Mouse (Mus musculus) spleen, postnatal 10 days (tissue): ENCODE results near the gene Hist2h3b.
"Not testable (repeated sequence)": the region's sequence is repeated elsewhere in the genome, so short reads cannot be mapped to it uniquely, and the experiment has no call there.

Experiments
- DNase-seq, 2 experiments: peaks; one replicate each; pipeline ENCODE4 v3.0.0; 2021 to 2022; ENCODE audit warnings: low spot score in 2 of 2

The Hist2h3b gene

DNA sequence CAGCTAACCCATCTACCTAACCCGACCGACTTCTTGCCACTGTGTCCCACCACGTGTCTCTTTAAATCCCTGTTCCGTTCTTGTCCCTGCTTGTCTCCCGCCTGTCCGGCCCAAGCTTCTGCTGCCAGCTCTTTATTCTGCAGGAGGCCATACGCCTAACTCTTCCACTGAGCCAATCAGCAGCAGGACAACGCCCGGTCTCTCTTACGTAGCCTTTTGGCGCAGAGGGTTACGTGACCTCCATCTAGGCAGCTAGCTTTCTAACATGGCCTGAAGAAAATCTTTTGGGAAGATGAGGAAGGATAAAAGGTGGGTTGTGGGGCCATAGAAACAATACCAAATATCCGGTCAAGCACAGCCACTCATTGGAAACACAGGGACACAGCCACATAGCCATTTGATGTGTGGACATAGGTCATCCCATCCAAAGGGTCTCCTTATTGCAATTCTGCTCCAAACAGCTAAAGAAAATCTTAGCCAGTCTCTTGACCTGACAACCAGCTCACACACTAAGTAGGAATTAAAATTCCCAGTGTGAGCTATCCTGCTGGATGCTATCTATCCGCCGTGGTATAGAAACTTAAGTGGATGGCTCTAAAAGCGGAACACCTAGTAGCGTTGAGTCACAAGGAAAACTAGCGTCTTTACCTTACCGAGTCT, 6.1 kb upstream of the Hist2h3b start:
- peak; percentile 74 to 84 for DNase-seq

DNA sequence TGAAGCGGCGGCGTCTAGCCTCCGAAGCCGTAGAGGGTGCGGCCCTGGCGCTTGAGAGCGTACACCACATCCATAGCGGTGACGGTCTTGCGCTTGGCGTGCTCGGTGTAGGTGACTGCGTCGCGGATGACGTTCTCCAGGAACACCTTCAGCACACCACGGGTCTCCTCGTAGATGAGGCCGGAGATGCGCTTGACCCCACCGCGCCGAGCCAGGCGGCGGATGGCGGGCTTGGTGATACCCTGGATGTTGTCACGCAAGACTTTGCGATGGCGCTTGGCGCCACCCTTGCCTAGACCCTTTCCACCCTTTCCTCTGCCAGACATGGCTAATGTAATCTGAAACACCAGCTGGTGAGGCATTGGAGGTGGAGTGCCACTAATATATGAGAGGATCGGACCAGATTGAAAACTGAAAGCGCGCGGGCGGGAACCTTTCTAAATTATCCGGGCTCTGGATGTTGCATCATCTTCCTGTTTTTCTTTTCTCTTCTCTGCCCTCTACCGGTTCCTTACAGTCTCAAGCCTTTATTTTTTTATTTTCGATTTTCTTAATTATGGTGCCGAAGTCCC, 5.4 kb upstream of the Hist2h3b start, which contains the start of gene Hist2h4:
Hist2h4 (minus strand) TSS at position 333 of the 572 bp plus-strand sequence.
- DNase-seq: peak; percentile 96 to 99

DNA sequence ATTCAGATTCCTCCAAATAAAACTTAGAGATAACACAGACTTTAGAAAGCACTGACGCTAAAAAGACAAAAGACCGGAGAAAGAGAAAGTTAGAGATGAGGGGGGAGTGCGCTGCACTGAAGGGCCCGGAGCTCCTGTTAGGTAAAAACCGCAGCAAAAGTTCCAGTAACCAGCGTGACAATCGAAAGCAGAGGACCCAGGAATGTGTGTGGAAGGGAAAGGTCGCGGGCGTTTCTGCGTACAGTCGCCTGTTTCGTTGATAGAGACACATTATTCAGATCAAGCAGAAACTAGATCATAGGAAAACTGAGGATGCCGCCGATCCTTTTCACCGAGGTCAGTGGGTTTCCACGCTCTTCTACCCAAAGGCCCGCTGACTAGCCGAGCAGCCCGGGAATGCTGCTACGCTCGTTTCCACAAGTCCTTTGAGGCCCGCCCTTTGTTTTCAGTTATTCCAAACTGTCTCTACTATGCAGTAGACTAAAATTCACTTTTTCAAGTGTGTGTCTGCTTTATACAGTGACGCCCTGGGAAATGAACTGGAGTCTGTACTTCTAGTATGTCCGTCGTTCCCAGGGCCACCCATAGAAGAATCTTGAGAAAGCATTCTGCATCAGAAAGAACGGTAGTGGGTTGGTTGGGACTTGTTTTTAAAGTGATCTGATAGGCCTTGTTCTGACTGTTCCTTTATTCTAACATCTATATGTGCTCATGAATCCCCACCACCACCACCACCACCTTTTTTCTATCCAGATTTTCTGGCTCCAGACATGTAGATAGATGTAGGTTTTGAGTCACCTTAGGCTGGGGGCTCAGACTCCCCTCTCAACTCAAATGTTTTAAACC, 4.7 kb upstream of the Hist2h3b start:
- DNase-seq: peak; percentile 61 to 74

DNA sequence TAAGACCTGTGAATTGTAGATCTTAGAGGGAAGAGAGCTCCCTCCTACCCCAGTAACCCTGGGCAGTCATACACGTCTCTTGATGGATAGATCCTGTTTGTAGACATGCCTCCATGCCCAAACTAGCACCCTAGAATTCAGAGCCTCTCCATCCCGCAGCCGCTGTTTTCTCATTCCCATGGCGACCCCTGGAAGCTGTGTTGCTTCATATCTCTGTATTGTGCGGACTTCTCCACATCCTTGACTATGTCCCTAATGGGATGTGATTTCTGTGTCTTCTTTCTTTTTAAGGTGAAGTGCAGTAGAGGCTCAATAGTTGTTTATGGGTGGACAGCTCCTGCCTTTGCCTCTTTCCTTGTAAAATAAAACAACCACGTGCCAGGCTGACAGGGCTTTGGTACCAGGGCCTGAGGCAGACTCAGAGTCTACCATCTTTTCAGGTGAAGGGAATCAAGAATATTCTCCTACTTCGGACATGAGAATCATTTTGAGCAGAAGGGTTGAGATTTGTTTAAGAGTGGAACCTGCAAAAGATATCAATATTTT, 4.0 kb upstream of the Hist2h3b start:
- no peak for DNase-seq

DNA sequence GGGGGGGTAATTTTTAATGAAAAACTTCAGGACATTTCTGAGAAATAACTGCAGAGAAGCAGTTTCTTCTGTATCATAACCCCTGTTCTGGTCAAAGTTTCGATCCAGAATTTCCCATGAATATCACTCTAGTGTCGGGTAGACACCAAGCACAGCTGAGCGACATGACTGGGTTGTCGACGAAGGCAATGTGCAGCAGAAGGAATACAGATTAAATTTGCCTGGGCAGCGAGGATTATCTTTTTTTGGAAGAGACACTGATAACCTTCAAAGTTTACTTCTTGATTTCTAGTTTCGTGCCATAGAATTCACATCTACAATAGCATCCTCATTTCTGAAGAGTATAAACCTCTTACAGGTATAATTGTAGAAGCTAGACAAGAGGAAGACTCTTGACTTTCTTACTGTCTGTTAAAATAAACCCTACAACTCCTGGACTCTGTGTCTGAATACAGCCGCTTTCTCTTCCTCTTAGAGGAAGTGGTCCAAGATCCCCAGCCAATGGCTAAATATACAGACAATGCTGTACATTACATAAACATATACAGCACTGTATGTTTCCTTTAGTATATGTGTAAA, 2.2 kb upstream of the Hist2h3b start:
- peak in 1 of 2 experiments; percentile 34 for DNase-seq

DNA sequence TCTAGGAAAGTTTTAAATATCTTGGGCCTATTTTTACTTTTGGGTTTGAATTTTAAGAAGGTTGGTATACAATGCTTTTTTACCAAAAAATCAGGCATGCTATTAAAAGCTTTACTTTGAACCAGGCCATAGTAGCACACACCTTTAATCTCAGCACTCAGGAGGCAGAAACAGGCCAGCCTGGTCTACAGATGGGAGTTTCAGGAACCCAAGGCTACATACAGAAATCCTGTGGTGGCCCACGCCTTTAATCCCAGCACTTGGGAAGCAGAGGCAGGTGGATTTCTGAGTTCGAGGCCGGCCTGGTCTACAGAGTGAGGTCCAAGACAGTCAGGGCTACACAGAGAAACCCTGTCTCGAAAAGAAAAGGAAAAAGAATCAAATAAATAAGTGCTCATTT, 913 bp upstream of the Hist2h3b start:
- peak in 1 of 2 experiments; percentile 44 for DNase-seq

DNA sequence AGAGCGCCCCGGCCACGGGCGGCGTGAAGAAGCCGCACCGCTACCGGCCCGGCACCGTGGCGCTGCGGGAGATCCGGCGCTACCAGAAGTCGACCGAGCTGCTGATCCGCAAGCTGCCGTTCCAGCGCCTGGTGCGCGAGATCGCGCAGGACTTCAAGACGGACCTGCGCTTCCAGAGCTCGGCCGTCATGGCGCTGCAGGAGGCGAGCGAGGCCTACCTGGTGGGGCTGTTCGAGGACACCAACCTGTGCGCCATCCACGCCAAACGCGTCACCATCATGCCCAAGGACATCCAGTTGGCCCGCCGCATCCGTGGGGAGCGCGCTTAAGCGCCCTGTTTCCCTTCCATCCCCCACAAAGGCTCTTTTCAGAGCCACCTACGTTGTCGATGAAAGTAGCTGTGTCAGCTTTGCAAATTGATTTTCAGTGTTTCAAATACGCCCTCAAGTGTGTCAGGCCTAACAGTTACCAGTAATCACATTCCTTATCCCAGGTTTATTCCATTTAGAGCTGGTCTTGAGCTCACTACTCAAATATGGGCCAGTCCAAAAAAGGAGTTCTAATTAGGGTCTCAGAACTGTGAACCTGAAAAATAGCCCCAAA, 423 bp downstream of the Hist2h3b start:
- DNase-seq: peak; percentile 57 to 71

DNA sequence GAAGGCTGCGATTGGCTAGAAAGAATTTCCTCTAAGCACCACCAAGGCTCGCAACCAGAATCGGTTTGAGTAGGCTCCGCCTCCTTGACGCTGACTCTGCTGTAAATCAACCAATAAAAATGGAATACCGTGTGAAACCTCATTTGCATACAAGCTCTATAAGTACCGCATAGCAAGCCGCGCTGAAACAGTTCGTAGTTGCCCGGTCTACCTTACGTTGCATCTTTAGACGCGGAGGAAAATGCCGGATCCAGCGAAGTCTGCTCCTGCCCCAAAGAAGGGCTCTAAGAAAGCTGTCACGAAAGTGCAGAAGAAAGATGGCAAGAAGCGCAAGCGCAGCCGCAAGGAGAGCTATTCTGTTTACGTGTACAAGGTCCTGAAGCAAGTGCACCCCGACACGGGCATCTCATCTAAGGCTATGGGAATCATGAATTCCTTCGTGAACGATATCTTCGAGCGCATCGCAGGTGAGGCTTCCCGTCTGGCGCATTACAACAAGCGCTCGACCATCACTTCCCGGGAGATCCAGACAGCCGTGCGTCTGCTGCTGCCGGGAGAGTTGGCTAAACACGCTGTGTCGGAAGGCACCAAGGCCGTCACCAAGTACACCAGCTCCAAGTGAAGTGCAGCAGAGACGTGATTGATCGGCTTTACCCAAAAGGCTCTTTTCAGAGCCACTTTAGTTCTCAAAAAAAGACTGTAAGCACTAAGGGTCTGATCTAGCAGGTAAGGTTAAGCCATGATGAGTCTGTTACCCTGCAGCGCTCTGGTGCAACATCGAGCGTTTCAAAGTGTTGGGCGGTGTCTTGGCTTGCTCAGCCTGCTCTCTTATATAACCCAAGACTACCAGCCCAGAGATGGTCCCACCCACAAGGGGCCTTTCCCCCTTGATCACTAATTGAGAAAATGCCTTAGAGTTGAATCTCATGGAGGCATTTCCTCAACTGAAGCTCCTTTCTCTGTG, 1.3 kb downstream of the Hist2h3b start, which contains the start of gene Hist2h2bb:
Hist2h2bb (plus strand) TSS at position 242 of the 964 bp plus-strand sequence.
- DNase-seq: peak; percentile 92 to 97

DNA sequence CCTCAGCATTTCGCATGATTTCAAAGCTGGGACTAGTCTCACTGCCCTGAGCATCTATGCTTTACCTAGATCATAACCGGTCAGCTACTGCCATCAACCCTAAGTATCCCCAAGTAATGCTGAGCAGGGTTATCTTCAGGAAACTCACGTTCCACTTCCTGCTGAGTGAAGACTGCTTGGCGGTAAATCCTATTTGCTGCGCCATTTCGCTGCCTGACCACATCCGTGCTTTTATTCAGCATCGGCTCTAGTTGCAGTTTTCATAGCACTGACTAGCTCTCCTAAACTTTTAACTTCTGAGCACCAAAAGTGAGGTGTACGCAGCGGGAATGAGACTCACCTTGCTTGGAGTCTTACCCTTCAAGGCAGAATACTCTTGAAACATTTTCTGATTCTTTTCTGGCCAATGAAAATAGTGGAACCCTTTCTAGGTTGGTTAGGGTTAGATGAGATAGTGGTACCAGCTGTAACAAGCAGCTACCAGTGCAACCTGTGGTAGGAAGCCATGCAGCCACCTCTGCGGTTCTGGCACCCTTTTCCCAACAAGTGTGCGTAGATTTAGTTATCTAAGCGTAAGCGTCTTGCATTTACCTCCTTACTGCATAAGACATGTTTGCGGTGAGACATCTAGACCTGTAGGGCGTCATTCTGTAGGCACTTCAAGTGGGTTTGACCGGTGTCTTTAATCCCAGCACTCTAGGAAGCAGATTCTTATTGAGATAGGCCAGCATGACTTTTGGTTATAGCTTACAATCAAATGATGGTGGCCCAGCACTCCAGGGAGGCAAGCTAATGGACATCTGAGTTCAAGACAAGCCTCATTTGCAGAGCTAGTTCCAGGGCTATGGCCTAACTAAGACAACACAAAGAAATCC, 5.4 kb downstream of the Hist2h3b start:
- peak in 1 of 2 experiments; percentile 48 for DNase-seq

DNA sequence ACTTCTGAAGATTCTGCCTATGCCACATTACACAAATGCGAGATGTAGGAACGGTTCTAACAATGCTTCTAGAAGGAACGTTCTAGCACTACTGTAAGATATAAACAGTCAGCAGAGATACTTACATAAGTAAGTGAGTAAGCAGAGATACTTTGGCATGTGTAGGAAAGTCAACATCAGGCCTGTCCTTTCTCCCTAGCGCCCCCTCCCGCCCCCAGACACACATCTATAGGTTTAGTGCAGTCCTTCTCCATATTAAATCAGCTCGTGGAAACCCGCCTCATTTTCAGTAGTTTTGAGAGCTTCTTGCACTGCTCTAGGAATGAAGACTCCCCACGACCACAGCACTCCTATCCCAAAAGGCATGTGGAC, 9.0 kb downstream of the Hist2h3b start:
- peak in 1 of 2 experiments; percentile 93 for DNase-seq

DNA sequence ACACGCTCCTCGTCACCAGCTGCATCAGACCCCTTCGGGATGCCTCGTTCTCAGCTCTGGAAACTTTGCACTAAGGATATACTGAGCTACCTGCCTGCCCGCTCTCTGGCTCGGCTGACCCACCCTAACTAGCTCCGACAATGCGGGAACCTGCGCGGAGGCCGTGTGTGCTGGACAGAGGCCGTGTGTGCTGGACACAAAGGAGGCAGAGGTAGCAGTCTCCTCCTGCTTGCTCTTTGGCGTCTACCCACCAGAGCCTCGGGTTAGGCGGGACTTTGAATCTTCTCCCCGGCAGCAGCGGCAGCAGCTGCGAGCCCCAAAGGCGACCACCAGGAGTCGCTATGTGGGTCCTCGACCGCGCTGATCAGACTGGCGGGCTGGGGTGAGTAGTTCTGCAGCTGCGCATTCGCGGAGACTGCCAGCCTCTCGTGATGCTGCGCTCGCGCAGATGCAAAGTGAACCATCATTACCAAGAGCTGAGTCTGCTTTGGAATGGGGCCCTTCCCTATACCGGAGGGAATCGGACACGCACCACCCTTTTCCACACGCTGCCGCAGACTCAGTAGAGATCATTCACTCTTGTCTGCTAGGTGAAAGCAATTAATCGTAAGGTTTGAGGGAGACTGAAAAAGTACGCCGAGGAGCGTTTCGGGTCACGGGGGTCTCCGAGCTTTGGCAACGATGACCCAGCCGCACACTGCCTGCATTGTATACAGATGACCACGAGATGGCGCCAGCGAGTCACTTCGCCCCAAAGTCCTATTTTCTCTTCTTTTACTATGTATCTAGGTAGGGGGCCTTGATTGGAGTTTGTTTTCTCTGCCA, 9.6 kb downstream of the Hist2h3b start:
- peak; percentile 93 to 95 for DNase-seq

DNA sequence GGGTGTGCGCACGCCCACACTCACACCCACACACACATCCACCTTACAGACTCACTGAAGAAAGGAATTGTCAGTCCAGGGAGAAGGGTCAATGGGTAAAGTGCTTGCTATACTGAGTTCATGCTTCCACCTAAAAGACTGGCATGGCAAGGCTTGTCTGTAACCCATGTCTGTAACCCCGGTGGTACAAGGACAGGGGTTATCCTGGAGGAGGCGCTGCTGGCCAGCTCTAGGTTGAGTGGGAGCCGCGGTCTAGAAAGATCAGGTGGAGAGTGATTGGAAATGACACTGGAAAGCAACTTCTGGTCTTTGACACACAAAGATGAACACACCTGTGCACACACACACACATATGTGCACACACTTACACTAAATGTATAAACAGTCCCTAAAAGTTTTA, 12.2 kb downstream of the Hist2h3b start:
- DNase-seq: no peak

DNA sequence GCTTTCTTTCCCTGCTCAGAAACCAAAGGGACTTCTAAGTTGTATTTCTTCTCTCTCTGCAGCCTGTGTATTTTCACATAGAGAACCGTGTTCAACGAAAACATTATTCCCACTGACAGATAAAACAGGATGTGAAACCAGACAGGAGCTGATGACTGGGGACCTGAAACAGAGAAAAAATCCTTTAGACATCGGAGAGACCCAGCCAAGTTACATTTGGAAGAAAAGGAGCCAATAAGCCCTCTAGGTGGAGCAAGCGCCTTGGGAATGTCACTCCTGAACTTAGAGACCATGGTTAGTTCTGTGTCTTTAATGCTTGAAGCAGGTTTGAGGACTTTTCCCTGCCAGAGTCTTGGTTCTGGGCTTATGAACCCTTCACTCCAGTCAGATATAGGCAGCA, 16.0 kb downstream of the Hist2h3b start:
- no peak for DNase-seq

DNA sequence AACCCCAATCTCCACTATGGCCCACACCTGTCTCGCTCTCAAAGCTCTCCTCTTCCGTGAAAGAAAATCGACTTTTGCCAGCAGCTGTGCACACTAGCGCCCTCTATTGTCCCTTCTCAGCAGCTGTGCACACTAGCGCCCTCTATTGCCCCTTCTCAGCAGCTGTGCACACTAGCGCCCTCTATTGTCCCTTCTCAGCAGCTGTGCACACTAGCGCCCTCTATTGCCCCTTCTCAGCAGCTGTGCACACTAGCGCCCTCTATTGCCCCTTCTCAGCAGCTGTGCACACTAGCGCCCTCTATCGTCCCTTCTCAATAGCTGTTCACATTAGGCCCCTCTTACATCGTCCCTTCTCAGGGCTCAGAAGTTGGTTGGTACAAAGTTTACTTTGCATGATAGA, 18.9 kb downstream of the Hist2h3b start:
- DNase-seq: not testable (repeated sequence)

DNA sequence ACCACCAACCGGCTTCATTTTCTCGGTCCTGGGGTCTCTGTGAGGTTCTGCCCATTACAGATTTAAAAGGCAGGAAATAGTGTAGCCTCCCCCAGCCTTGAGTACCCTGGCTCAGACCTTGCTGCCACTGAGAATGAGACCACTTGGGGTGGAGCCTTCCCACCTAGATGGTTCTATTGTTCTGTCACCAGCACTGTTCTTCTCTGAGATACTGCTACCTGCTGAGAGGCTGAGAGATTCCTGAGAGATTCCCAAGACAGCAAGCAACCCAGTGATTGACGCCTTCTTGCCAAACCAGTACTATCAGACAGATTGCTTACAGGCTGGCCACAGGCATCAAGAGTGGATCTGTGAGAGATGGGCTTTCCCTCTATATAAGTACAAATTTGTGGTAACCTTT, 20.7 kb downstream of the Hist2h3b start:
- DNase-seq: no peak

DNA sequence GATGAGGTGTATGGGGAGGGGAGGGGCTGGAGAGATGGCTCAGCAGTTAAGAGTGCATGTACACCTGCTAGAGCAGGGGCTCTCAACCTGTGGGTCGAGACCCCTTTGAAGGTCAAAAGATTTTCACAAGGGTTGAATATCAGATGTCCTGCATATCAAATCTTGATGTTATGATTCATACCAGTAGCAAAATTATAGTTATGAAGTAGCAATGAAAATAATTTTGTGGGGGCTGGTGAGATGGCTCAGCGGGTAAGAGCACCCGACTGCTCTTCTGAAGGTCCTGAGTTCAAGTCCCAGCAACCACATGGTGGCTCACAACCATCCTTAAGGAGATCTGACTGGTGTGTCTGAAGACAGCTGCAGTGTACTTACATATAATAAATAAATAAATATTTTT, 22.3 kb downstream of the Hist2h3b start:
- DNase-seq: not testable (repeated sequence)

DNA sequence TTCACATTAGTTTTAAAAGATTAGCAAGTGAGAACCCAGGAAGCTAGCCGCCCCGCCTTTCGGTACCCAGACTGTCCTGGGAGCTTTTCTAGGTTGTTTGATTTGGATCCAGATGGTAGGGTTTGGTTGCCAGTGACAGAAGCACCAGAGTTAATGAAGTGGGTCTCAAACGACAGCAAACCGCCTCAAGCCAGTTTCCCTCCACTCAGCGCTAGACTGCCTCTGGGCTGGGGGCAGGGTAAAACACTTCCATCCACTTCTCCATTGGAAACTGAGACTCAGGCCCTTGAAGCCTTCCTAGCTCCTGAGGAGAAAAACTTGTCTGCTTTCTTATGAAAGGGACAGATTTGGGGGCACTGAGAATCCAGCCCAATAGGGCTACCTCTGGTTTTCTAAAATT, 24.2 kb downstream of the Hist2h3b start:
- no peak for DNase-seq

DNA sequence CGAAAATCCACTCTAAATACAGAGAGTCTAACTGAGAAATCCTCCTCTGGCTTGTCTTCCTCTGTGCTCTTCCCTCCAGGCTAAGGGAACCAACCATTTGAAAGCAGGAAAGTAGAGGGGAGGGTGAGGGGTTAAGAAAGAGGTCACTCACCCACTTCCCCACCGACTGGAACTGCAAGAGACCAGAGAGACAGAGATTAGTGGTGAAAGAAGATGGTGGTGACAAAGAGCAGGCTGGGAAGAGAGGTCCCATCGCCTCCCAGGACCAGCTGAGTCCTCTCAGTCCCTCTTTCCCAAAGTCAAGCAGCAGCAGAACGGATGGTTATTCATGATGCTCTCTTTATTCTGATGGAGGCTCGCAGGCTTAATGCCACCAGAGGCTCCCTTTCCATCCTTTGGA, 24.9 kb downstream of the Hist2h3b start:
- DNase-seq: no peak
